Mouse (Mus musculus): ENCODE measurements at regions not wholly inside any gene's neighbourhood (a gene's known extent, or its start where the extent isn't known, plus 50 kb on each side); places are given as distances from the start of the nearest gene placed in this dataset.

GRCm38 (mm10) chr10:37364506-37364905 lies 225.8 kb upstream of the Marcks start:
- H3K27me3 ChIP-seq: no peaks in the 10 kb centered on the region
- H3K27ac ChIP-seq (replicated peaks): no peak overlapping the region
- no peaks in the 10 kb centered on the region for H3K36me3 ChIP-seq
- no peak overlapping the region for H3K9ac ChIP-seq
- WGBS: 61% methylated on average over 4 of the region's 4 CpGs
- H3K9me3 ChIP-seq (replicated peaks): no peaks in the 10 kb centered on the region
- H3K4me3 ChIP-seq (replicated peaks): no peak overlapping the region
- no peaks in the 10 kb centered on the region for H3K4me1 ChIP-seq
- H3K4me2 ChIP-seq (replicated peaks): no peak overlapping the region
- no peak for ATAC-seq (ENCODE audit: insufficient number of reproducible peaks, low FRiP score, low TSS enrichment, low read depth)

- Histone ChIP-seq H3K4me1 (peaks cover 17% of the 10 kb centered on the region), H3K36me3 (no peaks in the 10 kb centered on the region), H3K27me3 (no peaks in the 10 kb centered on the region), H3K4me3 (replicated peaks) (no peak overlapping the region), H3K9ac (no peak overlapping the region), H3K9me3 (replicated peaks) (no peaks in the 10 kb centered on the region), H3K27ac (replicated peaks) (no peak overlapping the region), H3K4me2 (replicated peaks) (no peak overlapping the region)
- WGBS: 69% methylated on average over 3 of the region's 3 CpGs
- ATAC-seq (ENCODE audit: insufficient number of reproducible peaks, low FRiP score, low TSS enrichment, low read depth): no peak
Measured at GRCm38 (mm10) chr10:37360985-37361384, 222.3 kb upstream of the Marcks start.

GRCm38 (mm10) chr10:37358900-37359299 lies 220.2 kb upstream of the Marcks start:
- H3K27me3 ChIP-seq: no peaks in the 10 kb centered on the region
- no peak overlapping the region for H3K4me3 ChIP-seq (replicated peaks)
- no peak overlapping the region for H3K9ac ChIP-seq
- no peaks in the 10 kb centered on the region for H3K36me3 ChIP-seq
- peaks cover 17% of the 10 kb centered on the region for H3K4me1 ChIP-seq
- ATAC-seq (ENCODE audit: insufficient number of reproducible peaks, low FRiP score, low TSS enrichment, low read depth): no peak
- no peaks in the 10 kb centered on the region for H3K9me3 ChIP-seq (replicated peaks)
- H3K27ac ChIP-seq (replicated peaks): no peak overlapping the region
- H3K4me2 ChIP-seq (replicated peaks): no peak overlapping the region

GRCm38 (mm10) chr10:37358334-37358733 lies 219.6 kb upstream of the Marcks start:
- no peak overlapping the region for H3K4me3 ChIP-seq (replicated peaks)
- peak overlapping the region; percentile 63 for H3K27ac ChIP-seq (replicated peaks)
- no peaks in the 10 kb centered on the region for H3K27me3 ChIP-seq
- no peaks in the 10 kb centered on the region for H3K36me3 ChIP-seq
- H3K9ac ChIP-seq: no peak overlapping the region
- no peak overlapping the region for H3K4me2 ChIP-seq (replicated peaks)
- WGBS: 27% methylated on average over 5 of the region's 5 CpGs
- no peaks in the 10 kb centered on the region for H3K9me3 ChIP-seq (replicated peaks)
- ATAC-seq (ENCODE audit: insufficient number of reproducible peaks, low FRiP score, low TSS enrichment, low read depth): no peak
- H3K4me1 ChIP-seq: peaks cover 17% of the 10 kb centered on the region

- Histone ChIP-seq H3K9ac (no peak overlapping the region), H3K27me3 (no peaks in the 10 kb centered on the region), H3K9me3 (replicated peaks) (no peaks in the 10 kb centered on the region), H3K36me3 (no peaks in the 10 kb centered on the region), H3K4me3 (replicated peaks) (no peak overlapping the region), H3K4me1 (peaks cover 17% of the 10 kb centered on the region), H3K4me2 (replicated peaks) (no peak overlapping the region), H3K27ac (replicated peaks) (peak overlapping the region; percentile 63; the same call in 1 of the 2 replicates)
- 32% methylated on average over 6 of the region's 6 CpGs for WGBS
- peak; percentile 60; the same call in 1 of the 2 replicates for ATAC-seq (ENCODE audit: insufficient number of reproducible peaks, low FRiP score, low TSS enrichment, low read depth)
Measured at GRCm38 (mm10) chr10:37357304-37358060, 218.8 kb upstream of the Marcks start.

- no peak overlapping the region for H3K4me3 ChIP-seq (replicated peaks)
- 0 out of 2 replicates have a peak, but pooled peaks cover 6% of the 10 kb centered on the region for H3K4me1 ChIP-seq
- no peak overlapping the region for H3K9ac ChIP-seq
- H3K4me2 ChIP-seq (replicated peaks): no peak overlapping the region
- H3K27me3 ChIP-seq: no peaks in the 10 kb centered on the region
- H3K36me3 ChIP-seq: no peaks in the 10 kb centered on the region
- 83% methylated on average over 1 of the region's 1 CpGs for WGBS
- H3K9me3 ChIP-seq (replicated peaks): no peaks in the 10 kb centered on the region
- ATAC-seq (ENCODE audit: insufficient number of reproducible peaks, low FRiP score, low TSS enrichment, low read depth): no peak
- no peak overlapping the region for H3K27ac ChIP-seq (replicated peaks)
Measured at GRCm38 (mm10) chr10:37349261-37349660, 210.5 kb upstream of the Marcks start.

GRCm38 (mm10) chr10:37348416-37348815 lies 209.7 kb upstream of the Marcks start:
- Histone ChIP-seq H3K9me3 (replicated peaks) (no peaks in the 10 kb centered on the region), H3K4me1 (0 out of 2 replicates have a peak, but pooled peaks cover 6% of the 10 kb centered on the region)

GRCm38 (mm10) chr10:37347661-37348060 lies 208.9 kb upstream of the Marcks start:
- Histone ChIP-seq H3K9me3 (replicated peaks) (no peaks in the 10 kb centered on the region), H3K27ac (replicated peaks) (peak overlapping the region; percentile 66), H3K4me3 (replicated peaks) (no peak overlapping the region), H3K4me1 (0 out of 2 replicates have a peak, but pooled peaks cover 6% of the 10 kb centered on the region), H3K4me2 (replicated peaks) (no peak overlapping the region), H3K36me3 (no peaks in the 10 kb centered on the region), H3K9ac (no peak overlapping the region), H3K27me3 (no peaks in the 10 kb centered on the region)
- WGBS: 72% methylated on average over 3 of the region's 3 CpGs
- ATAC-seq (ENCODE audit: insufficient number of reproducible peaks, low FRiP score, low TSS enrichment, low read depth): no peak

More at GRCm38 (mm10) chr10:37348416-37348815, 209.7 kb upstream of the Marcks start:
- Histone ChIP-seq H3K4me3 (replicated peaks) (no peak overlapping the region), H3K27ac (replicated peaks) (peak overlapping the region; percentile 66), H3K27me3 (no peaks in the 10 kb centered on the region), H3K9ac (no peak overlapping the region), H3K4me2 (replicated peaks) (no peak overlapping the region), H3K36me3 (no peaks in the 10 kb centered on the region)
- 24% methylated on average over 3 of the region's 3 CpGs for WGBS
- no peak for ATAC-seq (ENCODE audit: insufficient number of reproducible peaks, low FRiP score, low TSS enrichment, low read depth)

- H3K4me3 ChIP-seq (replicated peaks): no peak overlapping the region
- ATAC-seq (ENCODE audit: insufficient number of reproducible peaks, low FRiP score, low TSS enrichment, low read depth): no peak
- no peaks in the 10 kb centered on the region for H3K36me3 ChIP-seq
- H3K4me2 ChIP-seq (replicated peaks): no peak overlapping the region
- H3K9me3 ChIP-seq (replicated peaks): no peaks in the 10 kb centered on the region
- no peaks in the 10 kb centered on the region for H3K4me1 ChIP-seq
- no peaks in the 10 kb centered on the region for H3K27me3 ChIP-seq
- H3K27ac ChIP-seq (replicated peaks): no peak overlapping the region
- H3K9ac ChIP-seq: no peak overlapping the region
Measured at GRCm38 (mm10) chr10:37342675-37343074, 204.0 kb upstream of the Marcks start.

GRCm38 (mm10) chr10:37339658-37340057 lies 200.9 kb upstream of the Marcks start:
- no peak overlapping the region for H3K4me3 ChIP-seq (replicated peaks)
- no peaks in the 10 kb centered on the region for H3K36me3 ChIP-seq
- WGBS: 80% methylated on average over 3 of the region's 3 CpGs
- H3K9ac ChIP-seq: no peak overlapping the region
- H3K4me2 ChIP-seq (replicated peaks): no peak overlapping the region
- H3K27me3 ChIP-seq: no peaks in the 10 kb centered on the region
- H3K27ac ChIP-seq (replicated peaks): no peak overlapping the region
- ATAC-seq (ENCODE audit: insufficient number of reproducible peaks, low FRiP score, low TSS enrichment, low read depth): no peak
- no peaks in the 10 kb centered on the region for H3K4me1 ChIP-seq
- H3K9me3 ChIP-seq (replicated peaks): no peaks in the 10 kb centered on the region

GRCm38 (mm10) chr10:37338073-37338912 lies 199.6 kb upstream of the Marcks start:
- ATAC-seq (ENCODE audit: insufficient number of reproducible peaks, low FRiP score, low TSS enrichment, low read depth): no peak
- H3K27me3 ChIP-seq: no peaks in the 10 kb centered on the region
- no peaks in the 10 kb centered on the region for H3K36me3 ChIP-seq
- WGBS: 69% methylated on average over 4 of the region's 4 CpGs
- H3K9ac ChIP-seq: no peak overlapping the region
- no peaks in the 10 kb centered on the region for H3K9me3 ChIP-seq (replicated peaks)
- no peak overlapping the region for H3K4me2 ChIP-seq (replicated peaks)
- no peaks in the 10 kb centered on the region for H3K4me1 ChIP-seq
- H3K4me3 ChIP-seq (replicated peaks): no peak overlapping the region
- H3K27ac ChIP-seq (replicated peaks): no peak overlapping the region
